Mouse (Mus musculus) neural tube, embryonic 12.5 days (tissue): ENCODE measurements around the gene A830018L16Rik. TPM values are rescaled to one million over a fixed set of nuclear protein-coding genes. Genes with fewer than 3 reads are reported as not detected.

Source experiments
- ATAC-seq: fragments of 200-750 bp; cut with Nextera tagmentation; 2 replicates; pipeline ENCODE4 v1.8.0; 2017; ENCODE audit warnings: low read depth, mild to moderate bottlenecking, moderate TSS enrichment, moderate library complexity; ENCODE audit not compliant: low FRiP score
- H3K27ac ChIP-seq: fragments of 300-500 bp; sonication (generic); 2 replicates; pipeline ENCODE4 v1.5.1; 2016
- H3K27me3 ChIP-seq: fragments of 300-500 bp; sonication (generic); replicated peaks from 2 replicates; pipeline ENCODE4 v1.6.1; 2016; ENCODE audit warnings: mild to moderate bottlenecking
- H3K36me3 ChIP-seq: fragments of 300-500 bp; sonication (generic); 2 replicates; pipeline ENCODE4 v1.6.1; 2016; ENCODE audit warnings: mild to moderate bottlenecking
- H3K4me1 ChIP-seq: fragments of 300-500 bp; sonication (generic); 2 replicates; pipeline ENCODE4 v1.6.1; 2016
- H3K4me2 ChIP-seq: fragments of 300-500 bp; sonication (generic); replicated peaks from 2 replicates; pipeline ENCODE4 v1.6.1; 2016; ENCODE audit warnings: mild to moderate bottlenecking
- H3K4me3 ChIP-seq: fragments of 300-500 bp; sonication (generic); 2 replicates; pipeline ENCODE4 v1.5.1; 2016
- H3K9ac ChIP-seq: fragments of 300-500 bp; sonication (generic); 2 replicates; pipeline ENCODE4 v1.6.1; 2016; ENCODE audit warnings: mild to moderate bottlenecking
- H3K9me3 ChIP-seq: fragments of 300-500 bp; sonication (generic); 2 replicates; pipeline ENCODE4 v1.6.1; 2016; ENCODE audit warnings: mild to moderate bottlenecking
- WGBS: fragments of 180-500 bp; shearing (Covaris S2); methylation state at CpG from one replicate; pipeline ENCODE4 v1.1.7; 2016; 5-methylcytosine and 5-hydroxymethylcytosine counted together
- polyA plus RNA-seq: library from polyadenylated mRNA; unstranded; fragments of >200 nt; fragmentation: Nextera tagmentation; extraction: Ambion mirVana; gene quantifications from 2 replicates; pipeline ENCODE4 v1.2.1, GENCODE M21; 2016

Gene A830018L16Rik
- polyA plus RNA-seq = 3.7 and 3.8 TPM in 2 replicates

GRCm38 (mm10) chr1:11413894-11414556 lies at the start of gene A830018L16Rik:
Gene A830018L16Rik, plus strand, starts transcription at chr1:11414105.
- H3K36me3 ChIP-seq = no peaks in the 10 kb centered on the region
- no peaks in the 10 kb centered on the region for H3K4me1 ChIP-seq
- H3K9me3 ChIP-seq = no peaks in the 10 kb centered on the region
- under 1% methylated on average over 50 of the region's 50 CpGs for WGBS
- H3K27ac ChIP-seq = no peak within 1 kb of the TSS
- peak within 1 kb of the TSS; percentile 57 for H3K9ac ChIP-seq
- H3K4me2 ChIP-seq = peak within 1 kb of the TSS; percentile 78
- peaks cover 10% of the 10 kb centered on the region for H3K27me3 ChIP-seq
- peak; percentile 99 for ATAC-seq
- H3K4me3 ChIP-seq = peak within 1 kb of the TSS; percentile 44

DNA sequence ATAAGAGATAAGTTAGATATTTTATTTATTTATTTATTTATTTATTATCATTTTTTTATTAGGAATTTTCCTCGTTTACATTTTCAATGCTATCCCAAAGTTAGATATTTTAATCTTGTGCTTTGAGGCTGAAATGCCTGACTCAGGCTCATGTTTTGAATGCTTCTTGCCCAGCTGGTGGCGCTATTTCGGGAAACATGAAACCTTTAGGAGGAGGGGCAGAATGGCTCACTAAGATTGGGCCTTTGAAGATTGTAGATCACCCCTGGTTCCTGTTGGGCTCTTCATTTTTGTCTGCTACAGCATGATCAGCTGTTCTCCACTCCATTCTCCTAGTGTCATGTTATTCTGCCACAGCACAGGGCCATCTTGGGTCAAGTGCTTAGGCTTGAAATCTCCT lies 28.1 kb upstream of the A830018L16Rik start:
- Histone ChIP-seq H3K27ac (no peak overlapping the region), H3K27me3 (no peaks in the 10 kb centered on the region), H3K36me3 (no peaks in the 10 kb centered on the region), H3K4me1 (no peaks in the 10 kb centered on the region), H3K4me3 (no peak overlapping the region), H3K9ac (no peak overlapping the region), H3K9me3 (no peaks in the 10 kb centered on the region), H3K4me2 (no peak overlapping the region)
- no peak for ATAC-seq
- 69% methylated on average over 3 of the region's 3 CpGs for WGBS

GRCm38 (mm10) chr1:11395408-11395807 lies 18.5 kb upstream of the A830018L16Rik start:
- Histone ChIP-seq H3K4me1 (no peaks in the 10 kb centered on the region), H3K36me3 (no peaks in the 10 kb centered on the region), H3K27ac (no peak overlapping the region), H3K4me3 (no peak overlapping the region), H3K9me3 (no peaks in the 10 kb centered on the region), H3K4me2 (no peak overlapping the region), H3K9ac (no peak overlapping the region), H3K27me3 (no peaks in the 10 kb centered on the region)
- WGBS = 58% methylated on average over 4 of the region's 4 CpGs
- no peak for ATAC-seq

GRCm38 (mm10) chr1:11395996-11396736 lies 17.7 kb upstream of the A830018L16Rik start:
- WGBS = 88% methylated on average over 2 of the region's 2 CpGs
- H3K4me1 ChIP-seq = no peaks in the 10 kb centered on the region
- H3K27ac ChIP-seq = no peak overlapping the region
- no peak overlapping the region for H3K4me3 ChIP-seq
- no peak for ATAC-seq
- H3K4me2 ChIP-seq = no peak overlapping the region
- no peaks in the 10 kb centered on the region for H3K27me3 ChIP-seq
- no peak overlapping the region for H3K9ac ChIP-seq
- H3K9me3 ChIP-seq = no peaks in the 10 kb centered on the region
- H3K36me3 ChIP-seq = no peaks in the 10 kb centered on the region

DNA sequence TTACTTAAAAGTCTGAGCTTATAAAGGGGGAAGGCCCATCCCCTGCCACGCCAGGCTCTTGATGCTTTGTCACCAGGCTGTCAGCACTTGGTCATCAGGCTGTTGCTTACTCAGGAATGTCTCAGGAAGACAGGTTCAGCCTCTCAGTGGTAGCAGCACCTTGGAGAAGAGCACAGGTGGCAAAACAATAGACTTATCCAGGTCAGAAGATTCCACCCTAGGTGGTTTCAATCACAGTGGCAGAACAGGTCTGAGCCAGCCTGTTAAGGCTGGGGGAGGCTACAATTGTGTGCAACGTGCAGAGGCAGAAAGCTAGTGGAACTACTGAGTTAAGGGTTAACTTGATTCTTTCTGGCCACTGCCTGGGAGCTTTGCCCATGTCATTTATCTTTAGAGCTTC lies 12.7 kb upstream of the A830018L16Rik start:
- H3K4me2 ChIP-seq = no peak overlapping the region
- 56% methylated on average over 2 of the region's 2 CpGs for whole genome bisulfite sequencing

GRCm38 (mm10) chr1:11405527-11405926 lies 8.4 kb upstream of the A830018L16Rik start:
- ATAC-seq = no peak

More for the DNA sequence above, 12.7 kb upstream of the A830018L16Rik start:
- Histone ChIP-seq H3K4me1 (no peaks in the 10 kb centered on the region), H3K36me3 (no peaks in the 10 kb centered on the region), H3K9me3 (no peaks in the 10 kb centered on the region), H3K27ac (no peak overlapping the region), H3K9ac (no peak overlapping the region), H3K27me3 (no peaks in the 10 kb centered on the region), H3K4me3 (no peak overlapping the region)
- ATAC-seq = no peak

DNA sequence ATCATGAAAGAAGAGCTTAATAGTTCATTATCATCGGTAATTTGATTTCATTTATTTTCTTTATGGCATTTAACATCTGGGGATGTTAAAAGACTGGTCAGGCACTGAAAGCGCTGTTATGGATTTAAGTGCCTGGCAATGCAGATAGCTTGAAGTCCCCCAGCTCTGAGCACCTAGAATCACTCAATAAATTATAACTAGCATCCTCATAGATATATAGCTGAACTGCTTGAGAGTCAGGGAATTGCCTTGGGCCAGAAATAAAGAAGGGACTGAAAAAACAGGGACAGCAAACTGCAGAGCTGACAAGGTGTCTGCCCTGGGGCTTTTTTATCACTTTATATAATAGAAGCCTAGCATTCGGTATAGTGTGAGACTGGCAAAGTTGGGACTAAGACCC lies 7.9 kb upstream of the A830018L16Rik start:
- H3K4me1 ChIP-seq = no peaks in the 10 kb centered on the region

More at GRCm38 (mm10) chr1:11405527-11405926, 8.4 kb upstream of the A830018L16Rik start:
- Histone ChIP-seq H3K4me1 (no peaks in the 10 kb centered on the region), H3K27me3 (no peaks in the 10 kb centered on the region), H3K9me3 (no peaks in the 10 kb centered on the region), H3K36me3 (no peaks in the 10 kb centered on the region), H3K4me3 (no peak overlapping the region), H3K4me2 (no peak overlapping the region), H3K9ac (no peak overlapping the region), H3K27ac (no peak overlapping the region)

GRCm38 (mm10) chr1:11414560-11414959 lies 655 bp downstream of the A830018L16Rik start:
- peak; percentile 25 for ATAC-seq
- Histone ChIP-seq H3K4me2 (peak overlapping the region; percentile 78), H3K27me3 (peaks cover 10% of the 10 kb centered on the region), H3K4me3 (peak overlapping the region; percentile 44), H3K9ac (peak overlapping the region; percentile 57), H3K36me3 (no peaks in the 10 kb centered on the region), H3K27ac (no peak overlapping the region), H3K9me3 (no peaks in the 10 kb centered on the region), H3K4me1 (no peaks in the 10 kb centered on the region)
- 5% methylated on average over 9 of the region's 9 CpGs for WGBS

More for the DNA sequence above, 7.9 kb upstream of the A830018L16Rik start:
- Histone ChIP-seq H3K36me3 (no peaks in the 10 kb centered on the region), H3K9me3 (no peaks in the 10 kb centered on the region), H3K27ac (no peak overlapping the region), H3K4me3 (no peak overlapping the region), H3K4me2 (no peak overlapping the region), H3K9ac (no peak overlapping the region), H3K27me3 (no peaks in the 10 kb centered on the region)
- WGBS = 76% methylated on average over 3 of the region's 3 CpGs
- no peak for ATAC-seq

DNA sequence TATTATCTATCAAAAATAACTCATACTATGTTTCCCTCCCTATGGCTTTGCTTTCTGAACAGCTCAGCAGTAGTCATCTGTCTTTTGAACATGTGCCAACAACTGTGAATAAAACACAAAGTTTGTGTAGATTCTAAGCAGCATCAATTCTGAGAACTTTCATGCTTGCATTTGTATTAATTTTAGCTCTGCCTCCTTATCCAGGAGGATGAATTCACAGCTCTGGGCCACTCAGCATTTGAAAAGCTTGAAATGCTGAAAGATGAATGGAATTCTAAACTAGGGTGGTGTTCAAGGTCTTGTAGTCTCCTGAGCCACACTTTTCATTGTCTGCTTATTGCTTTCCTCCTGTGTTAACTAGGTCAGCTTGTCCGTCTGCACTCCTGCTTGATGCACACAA lies 13.4 kb downstream of the A830018L16Rik start:
- H3K4me1 ChIP-seq = no peaks in the 10 kb centered on the region
- H3K36me3 ChIP-seq = no peaks in the 10 kb centered on the region
- no peak overlapping the region for H3K27ac ChIP-seq
- 82% methylated on average over 1 of the region's 1 CpGs for WGBS
- no peak for ATAC-seq
- no peak overlapping the region for H3K4me2 ChIP-seq
- no peaks in the 10 kb centered on the region for H3K27me3 ChIP-seq
- no peak overlapping the region for H3K4me3 ChIP-seq
- H3K9ac ChIP-seq = no peak overlapping the region
- no peaks in the 10 kb centered on the region for H3K9me3 ChIP-seq

DNA sequence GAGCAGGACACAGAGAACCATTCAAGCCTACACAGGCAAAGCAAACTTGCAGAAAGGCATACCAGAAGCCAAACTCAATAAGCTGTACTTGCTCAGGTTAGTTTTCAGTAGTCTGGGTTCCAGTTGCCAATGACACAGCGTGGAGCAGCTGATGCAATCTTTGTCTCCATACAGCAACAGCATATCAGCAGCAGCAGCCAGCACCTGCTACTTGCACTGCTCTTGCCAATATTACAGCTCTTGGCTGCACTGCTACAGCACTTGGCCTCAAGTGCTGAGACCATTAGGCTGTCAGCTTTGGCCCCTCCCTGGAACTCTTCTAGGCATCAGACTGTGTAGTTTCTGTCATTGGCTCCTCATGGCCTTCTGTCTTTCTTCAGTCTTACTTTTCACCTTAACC lies 44.4 kb downstream of the A830018L16Rik start:
- H3K4me2 ChIP-seq = no peak overlapping the region
- H3K4me3 ChIP-seq = no peak overlapping the region
- no peak overlapping the region for H3K9ac ChIP-seq
- no peaks in the 10 kb centered on the region for H3K36me3 ChIP-seq
- no peaks in the 10 kb centered on the region for H3K9me3 ChIP-seq
- WGBS = 94% methylated on average over 1 of the region's 1 CpGs
- H3K27me3 ChIP-seq = no peaks in the 10 kb centered on the region
- H3K4me1 ChIP-seq = no peaks in the 10 kb centered on the region
- ATAC-seq = no peak
- no peak overlapping the region for H3K27ac ChIP-seq

DNA sequence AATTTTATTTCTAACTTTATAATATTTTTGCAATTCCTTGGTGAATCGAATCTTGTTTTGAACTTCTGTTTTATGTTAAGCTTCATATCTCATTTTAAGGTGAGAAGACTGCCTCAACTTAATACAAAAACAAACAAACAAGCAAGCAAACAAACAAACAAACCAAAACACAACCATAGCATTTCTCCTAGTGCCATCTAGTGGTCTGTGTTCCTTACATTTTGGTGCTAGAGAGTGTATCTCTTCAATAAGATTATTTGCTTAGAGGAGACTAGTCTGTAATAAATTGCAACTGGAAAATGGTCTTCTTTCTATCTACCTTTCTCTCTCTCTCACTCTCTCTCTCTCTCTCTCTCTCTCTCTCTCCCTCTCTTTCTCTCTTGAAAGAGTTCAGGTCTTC lies 52.4 kb downstream of the A830018L16Rik start:
- H3K27ac ChIP-seq = no peak overlapping the region
- no peaks in the 10 kb centered on the region for H3K9me3 ChIP-seq
- no peaks in the 10 kb centered on the region for H3K36me3 ChIP-seq
- H3K4me3 ChIP-seq = no peak overlapping the region
- 81% methylated on average over 1 of the region's 1 CpGs for WGBS
- H3K27me3 ChIP-seq = no peaks in the 10 kb centered on the region
- ATAC-seq = no peak
- no peak overlapping the region for H3K9ac ChIP-seq
- no peak overlapping the region for H3K4me2 ChIP-seq
- no peaks in the 10 kb centered on the region for H3K4me1 ChIP-seq

GRCm38 (mm10) chr1:11467065-11467643 lies 53.2 kb downstream of the A830018L16Rik start:
- H3K4me2 ChIP-seq = no peak overlapping the region
- H3K9me3 ChIP-seq = no peaks in the 10 kb centered on the region
- H3K27me3 ChIP-seq = no peaks in the 10 kb centered on the region
- no peaks in the 10 kb centered on the region for H3K36me3 ChIP-seq
- H3K27ac ChIP-seq = no peak overlapping the region
- H3K4me3 ChIP-seq = no peak overlapping the region
- WGBS = 64% methylated on average over 5 of the region's 5 CpGs
- H3K9ac ChIP-seq = no peak overlapping the region
- no peaks in the 10 kb centered on the region for H3K4me1 ChIP-seq
- no peak for ATAC-seq
